Mouse (Mus musculus): Measurements from ENCODE around the gene Stx6.
"Not testable (repeated sequence)": the region's sequence is repeated elsewhere in the genome, so short reads cannot be mapped to it uniquely, and the experiment has no call there.

The Stx6 gene

DNA sequence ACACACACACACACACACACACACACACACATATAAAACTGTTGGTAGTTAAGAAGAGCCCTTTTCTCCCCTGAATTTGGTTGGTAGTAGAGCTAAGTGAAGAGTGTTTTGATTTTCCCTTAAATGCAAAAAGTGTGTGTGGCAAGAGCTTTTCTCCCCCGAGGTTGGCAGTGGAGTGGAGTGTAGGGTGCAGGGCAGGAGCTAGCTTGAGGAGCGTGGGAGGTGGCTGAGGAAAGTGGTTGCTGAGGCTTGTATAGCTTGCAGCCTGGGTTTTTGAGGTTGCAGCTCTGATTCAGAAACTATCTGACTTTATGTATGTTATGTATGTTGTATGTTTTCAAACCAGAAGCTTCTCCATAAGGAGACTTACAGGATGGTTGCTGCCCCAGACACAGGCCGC, 8.9 kb downstream of the Stx6 start:
- DNase-seq (ENCODE audit: low spot score), result no peak

DNA sequence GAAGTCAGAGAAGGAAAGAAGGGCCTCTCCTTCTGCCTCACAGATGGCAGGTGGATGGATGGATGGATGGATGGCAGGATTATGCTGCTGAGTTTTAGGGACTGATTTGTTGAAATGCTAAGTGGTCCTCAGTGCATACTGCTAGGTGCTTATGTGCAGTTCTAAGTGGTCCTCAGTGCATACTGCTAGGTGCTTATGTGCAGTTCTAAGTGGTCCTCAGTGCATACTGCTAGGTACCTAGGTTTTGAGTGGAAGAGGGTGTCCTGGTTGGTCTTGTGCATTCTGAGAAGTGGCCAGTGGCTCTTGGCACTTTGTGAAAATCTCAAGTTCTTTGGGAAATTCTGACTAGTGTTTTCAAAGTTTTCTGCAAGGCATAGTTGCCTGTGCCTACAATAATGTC, 11.4 kb downstream of the Stx6 start:
- no peak for DNase-seq (ENCODE audit: low spot score)

DNA sequence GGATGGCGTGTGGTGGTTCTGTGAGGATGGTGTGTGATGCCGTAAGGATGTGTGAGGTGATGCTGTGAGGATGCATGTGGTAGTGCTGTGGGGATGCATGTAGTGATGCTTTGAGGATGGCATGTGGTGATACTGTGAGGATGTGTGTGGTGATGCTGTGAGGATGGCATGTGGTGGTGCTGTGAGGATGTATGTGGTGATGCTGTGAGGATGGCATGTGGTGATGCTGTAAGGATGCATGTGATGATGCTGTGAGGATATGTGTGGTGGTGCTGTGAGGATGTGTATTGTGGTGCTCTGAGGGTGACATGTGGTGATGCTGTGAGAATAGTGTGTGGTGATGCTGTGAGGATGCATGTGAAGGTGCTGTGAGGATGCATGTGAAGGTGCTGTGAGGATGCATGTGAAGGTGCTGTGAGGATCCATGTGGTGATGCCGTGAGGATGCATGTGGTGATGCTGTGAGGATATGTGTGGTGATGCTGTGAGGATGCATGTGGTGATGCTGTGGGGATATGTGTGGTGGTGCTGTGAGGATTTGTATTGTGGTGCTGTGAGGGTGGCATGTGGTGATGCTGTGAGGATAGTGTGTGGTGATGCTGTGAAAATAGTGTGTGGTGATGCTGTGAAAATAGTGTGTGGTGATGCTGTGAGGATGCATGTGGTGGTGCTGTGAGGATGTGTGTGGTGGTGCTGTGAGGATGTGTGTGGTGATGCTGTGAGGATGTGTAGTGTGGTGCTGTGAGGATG, 14.6 kb downstream of the Stx6 start:
- DNase-seq (ENCODE audit: low spot score), result no peak

DNA sequence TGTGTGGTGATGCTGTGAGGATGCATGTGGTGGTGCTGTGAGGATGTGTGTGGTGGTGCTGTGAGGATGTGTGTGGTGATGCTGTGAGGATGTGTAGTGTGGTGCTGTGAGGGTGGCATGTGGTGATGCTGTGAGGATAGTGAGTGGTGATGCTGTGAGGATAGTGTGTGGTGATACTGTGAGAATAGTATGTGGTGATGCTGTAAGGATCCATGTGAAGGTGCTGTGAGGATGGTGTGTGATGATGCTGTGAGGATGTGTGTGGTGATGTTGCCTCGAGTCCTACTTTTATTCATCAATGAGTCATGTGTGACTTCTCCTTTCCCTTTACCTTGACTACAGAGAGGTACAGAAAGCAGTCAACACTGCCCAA, 15.1 kb downstream of the Stx6 start:
- DNase-seq (ENCODE audit: low spot score), result not testable (repeated sequence)

DNA sequence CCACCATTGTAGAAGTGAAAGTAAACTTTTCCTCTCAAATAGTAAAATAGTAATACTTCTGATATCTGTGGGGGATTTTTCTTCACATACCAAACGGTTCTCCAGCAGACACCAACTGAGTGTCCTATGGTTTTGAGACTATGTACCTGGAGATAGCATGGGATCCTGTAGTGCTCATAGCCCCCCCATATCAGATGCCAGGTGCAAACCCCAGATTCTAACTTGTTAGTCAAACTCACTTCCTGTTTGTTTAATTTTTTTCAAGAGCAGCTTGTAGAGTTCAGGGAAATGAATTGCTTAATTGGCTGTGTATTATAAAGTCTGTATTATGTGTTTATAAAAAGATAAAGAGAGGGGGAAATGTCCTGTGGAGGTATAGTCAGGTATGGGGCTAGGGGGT, 15.9 kb downstream of the Stx6 start:
- DNase-seq (ENCODE audit: low spot score), result no peak

DNA sequence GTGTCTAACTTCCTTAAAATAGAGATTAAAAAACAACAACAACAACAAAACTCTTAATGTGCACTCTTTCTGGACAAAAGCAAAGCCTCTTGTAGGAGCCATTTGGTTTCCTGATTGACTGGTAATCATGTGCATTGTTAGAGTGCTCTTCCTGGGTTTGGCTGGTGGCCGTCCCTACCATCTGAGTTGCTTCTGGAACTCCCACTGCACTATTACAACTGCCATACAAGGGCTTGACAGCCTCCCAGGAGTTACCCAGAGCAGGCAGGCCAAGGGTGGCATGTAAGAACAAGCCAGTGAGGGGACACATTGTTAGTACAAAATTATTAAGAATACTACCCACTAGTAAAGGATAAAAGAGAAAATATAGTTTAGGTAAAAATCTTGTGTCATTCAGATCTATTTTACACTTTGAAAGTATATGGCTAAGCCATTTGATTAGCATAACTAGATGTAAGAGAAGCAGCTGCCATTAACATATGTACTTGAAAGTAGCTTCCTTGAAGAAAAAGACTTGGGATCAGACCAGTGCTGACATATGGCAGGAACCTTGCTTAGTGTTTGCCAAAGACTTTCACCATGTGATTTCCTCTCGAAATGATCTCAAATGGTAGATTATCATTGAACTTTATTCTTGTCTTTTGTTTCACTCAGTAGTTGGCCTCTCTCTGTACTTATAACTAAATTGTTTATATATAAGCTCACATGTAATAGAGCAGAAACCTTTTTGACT, 19.8 kb downstream of the Stx6 start:
- no peak for DNase-seq (ENCODE audit: low spot score)

DNA sequence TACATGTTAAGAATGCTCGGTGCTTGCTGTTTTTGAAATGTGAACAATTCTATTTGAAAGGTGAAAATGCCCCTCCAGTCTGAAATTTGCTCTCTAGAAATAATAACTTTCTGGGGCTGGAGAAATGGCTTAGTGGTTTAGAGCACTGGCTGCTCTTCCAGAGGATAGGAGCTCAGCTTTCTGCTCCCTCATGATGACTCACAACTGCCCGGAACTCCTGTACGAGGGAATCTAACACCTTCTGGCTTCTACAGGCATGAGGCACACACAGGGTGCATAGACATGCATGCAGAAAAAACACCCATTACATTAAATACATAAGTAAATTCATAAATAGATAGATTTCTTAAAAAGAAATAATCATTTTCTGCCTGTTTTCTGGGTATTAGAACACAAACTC, 25.7 kb downstream of the Stx6 start:
- no peak for DNase-seq (ENCODE audit: low spot score)

DNA sequence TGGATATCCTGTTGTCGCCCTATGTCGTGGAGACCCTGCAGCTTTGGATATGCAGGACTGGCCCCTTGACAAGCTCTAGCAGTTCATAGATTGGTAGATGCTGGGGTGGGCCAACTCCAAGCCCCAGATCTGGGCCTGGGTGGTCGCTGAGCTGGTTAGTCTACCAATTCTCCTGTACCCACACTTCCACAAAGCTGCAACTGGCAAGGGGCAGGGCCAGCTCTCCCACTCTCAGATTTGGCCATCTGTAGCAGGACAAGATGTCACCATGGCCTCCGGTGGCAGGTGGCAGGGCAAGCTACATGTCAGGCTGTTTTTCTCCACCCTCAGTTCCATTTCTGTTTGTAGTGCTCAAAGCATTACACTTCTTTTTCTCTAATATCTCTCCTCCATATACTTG, 30.1 kb downstream of the Stx6 start:
- no peak for DNase-seq (ENCODE audit: low spot score)

DNA sequence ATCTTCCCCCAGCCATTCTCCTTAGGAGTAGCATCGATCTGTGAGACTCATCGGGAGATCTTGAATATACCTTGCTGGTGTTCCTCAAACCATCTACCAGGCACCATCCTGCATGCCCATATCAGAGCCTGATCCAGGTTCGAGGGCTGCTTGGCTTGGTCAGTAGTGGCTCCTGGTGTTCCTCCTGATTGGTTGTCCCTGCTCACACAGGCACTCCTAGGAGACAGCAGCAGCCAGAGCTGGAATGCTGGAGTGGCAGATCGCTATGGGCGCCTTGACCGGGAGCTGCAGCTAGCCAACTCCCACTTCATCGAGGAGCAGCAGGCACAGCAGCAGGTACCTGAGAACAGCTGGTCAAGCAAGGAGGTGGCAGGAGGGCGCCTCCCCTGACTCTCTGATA, 32.7 kb downstream of the Stx6 start:
- DNase-seq (ENCODE audit: low spot score), result no peak

DNA sequence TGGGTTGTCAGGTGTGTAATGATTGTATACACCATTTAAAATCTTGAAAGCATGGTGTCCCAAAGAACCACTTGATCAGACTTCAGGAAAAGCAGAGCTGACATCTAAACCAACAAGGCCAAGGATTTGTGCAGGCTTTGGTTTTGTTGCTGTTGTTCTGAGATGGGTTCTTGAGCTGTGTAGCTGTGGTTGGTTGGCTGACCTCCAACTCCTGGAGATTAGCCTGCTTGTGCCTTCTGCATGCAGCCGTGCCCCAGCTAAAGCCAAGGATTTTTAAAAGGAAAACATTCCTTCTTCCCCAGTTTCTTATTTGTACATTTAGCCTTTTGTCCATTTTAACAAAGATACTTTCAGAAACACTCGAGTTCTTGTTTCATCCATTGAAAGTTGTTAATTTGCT, 33.2 kb downstream of the Stx6 start:
- no peak for DNase-seq (ENCODE audit: low spot score)

DNA sequence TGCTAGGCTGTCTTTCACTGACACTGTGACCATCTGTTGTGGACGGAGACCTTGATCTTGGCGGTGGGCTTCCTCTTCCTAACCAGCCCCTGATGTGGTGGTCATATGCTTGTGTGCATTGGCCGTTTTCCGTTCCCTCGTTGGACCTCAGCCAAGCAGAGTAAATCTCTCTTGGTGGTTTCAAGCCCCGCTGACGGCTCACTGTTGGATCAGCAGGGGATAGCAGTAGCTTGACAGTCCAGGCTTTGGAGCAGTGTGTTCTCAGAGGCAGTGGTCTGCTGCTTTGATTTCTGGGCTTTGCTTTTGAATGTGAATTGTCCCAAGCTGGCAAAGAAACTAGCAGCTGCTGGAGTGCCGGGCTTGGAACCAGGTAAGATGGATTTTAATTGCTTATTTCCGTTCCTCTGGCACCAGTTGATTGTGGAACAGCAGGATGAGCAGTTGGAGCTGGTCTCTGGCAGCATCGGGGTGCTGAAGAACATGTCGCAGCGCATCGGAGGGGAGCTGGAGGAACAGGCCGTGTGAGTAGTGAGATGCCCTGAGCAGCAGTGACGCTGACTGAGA, 34.4 kb downstream of the Stx6 start:
- no peak for DNase-seq (ENCODE audit: low spot score)

DNA sequence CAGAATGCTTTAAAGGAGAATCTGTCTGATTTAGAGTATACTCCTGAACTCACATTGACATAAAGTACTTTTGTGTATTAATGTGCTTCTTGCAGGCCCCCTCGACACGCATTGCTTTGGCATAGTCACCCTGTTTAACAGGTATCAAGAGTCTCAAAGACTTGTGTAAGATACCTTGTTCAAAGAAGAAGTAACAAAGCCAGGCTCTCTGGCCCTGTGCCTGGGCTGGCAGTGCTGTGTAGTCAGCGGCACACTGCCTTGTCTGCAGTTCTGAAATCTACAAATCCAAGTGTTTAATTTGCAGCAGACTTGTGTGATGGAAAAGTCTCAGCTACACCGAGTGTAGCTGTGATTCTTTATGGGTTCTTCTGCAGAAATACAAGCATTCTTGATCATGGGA, 38.2 kb downstream of the Stx6 start:
- no peak for DNase-seq (ENCODE audit: low spot score)

DNA sequence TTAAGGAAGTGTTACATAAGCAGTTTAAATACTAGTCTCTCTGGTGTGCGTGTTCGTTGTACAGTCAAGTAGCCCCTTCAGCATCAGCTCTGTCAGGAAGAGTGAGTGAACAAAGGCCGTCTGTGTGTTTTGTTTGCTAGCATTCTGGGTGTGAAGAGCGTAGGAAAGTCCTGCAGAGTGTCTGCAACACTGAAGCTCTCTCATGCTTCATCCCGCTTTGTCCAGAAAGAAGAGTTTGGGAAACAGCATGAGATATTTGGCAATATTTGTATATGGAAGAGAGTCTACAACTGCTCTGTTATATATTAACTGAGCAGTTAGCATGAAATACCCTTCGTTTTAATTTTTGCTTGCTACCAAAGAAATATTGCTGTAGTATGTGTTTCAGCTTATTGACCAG, 41.0 kb downstream of the Stx6 start:
- no peak for DNase-seq (ENCODE audit: low spot score)

DNA sequence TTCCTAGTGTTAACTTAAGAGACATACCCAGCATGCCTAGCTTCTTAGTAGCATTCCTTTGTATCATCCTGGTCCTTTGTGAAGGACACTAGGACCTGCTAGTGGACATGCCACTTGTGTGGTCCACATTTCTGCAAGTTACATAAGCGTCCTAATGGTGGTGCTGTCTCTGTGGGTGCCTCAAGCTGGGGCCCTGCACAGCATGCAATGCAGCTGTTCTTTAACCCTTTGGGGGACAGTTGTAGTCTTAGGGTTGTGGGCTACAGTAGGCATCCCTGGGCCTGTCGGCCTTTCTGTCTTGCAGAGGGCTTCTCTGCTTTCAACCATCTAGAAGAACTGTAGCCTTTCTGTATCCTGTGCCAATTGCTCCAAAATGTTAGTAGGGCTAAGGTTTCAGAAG, 42.5 kb downstream of the Stx6 start:
- DNase-seq (ENCODE audit: low spot score), result no peak

DNA sequence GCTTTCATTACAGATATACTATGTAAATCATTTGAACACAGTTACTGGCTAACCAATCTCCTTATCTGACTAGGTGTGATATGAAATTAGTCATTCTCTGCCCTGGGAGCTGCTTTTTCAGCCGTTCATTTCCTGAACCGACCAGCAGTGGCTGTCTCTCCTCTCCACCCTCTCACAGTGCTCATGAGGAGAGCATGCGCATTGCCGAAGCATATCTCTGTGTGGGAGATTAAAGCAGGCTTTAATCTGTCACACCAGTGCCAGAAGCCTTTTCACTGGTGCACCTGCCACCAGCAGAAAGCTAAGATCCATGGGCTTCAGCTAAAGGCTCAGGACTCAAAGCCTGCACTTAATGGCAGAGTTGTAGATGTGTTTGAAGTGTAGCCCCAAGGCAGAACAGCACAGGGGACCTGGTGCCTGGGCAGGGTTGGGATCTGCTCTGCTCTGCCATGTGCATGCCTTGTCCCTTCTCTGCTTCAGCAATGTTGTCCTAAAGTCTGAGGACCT, 42.9 kb downstream of the Stx6 start:
- DNase-seq (ENCODE audit: low spot score), result no peak

DNA sequence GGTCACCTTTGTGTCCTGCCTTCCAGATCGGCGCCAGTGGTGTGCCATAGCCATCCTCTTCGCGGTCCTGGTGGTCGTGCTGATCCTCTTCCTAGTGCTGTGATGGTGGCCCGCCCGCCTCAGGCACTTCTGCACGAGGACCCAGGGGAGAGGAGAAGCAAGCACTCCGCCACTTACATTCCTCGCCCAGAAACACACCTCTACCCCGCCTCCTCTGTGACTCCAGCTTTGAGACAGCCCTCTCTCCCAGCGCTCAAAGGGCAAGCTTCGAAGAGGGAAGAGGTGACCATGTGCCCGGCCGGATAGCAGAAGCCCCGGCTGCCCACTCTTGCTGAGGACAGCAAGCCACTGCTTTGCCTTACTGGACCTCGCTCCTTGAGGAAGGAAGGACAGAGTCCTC, 43.4 kb downstream of the Stx6 start:
- DNase-seq (ENCODE audit: low spot score), result no peak

DNA sequence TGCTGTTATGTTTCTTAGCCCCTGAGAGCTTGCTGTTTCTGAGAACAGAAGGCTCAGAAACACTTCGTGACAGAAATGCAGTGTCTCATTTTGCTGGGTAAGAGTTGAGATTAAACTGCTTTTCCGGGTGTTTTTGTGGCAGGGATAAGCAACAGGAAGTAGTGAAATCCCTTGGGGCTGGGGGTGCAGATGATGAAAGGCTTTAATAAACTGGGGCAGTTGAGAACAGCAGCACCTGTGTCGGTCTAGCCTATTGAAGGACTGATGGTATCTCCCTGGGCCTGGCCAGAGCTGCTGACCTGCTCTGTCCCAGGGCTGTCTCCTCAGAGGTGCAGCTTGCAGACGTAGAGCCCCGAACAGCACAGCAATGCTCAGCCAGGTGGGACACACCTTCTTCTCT, 44.0 kb downstream of the Stx6 start:
- DNase-seq (ENCODE audit: low spot score), result no peak

DNA sequence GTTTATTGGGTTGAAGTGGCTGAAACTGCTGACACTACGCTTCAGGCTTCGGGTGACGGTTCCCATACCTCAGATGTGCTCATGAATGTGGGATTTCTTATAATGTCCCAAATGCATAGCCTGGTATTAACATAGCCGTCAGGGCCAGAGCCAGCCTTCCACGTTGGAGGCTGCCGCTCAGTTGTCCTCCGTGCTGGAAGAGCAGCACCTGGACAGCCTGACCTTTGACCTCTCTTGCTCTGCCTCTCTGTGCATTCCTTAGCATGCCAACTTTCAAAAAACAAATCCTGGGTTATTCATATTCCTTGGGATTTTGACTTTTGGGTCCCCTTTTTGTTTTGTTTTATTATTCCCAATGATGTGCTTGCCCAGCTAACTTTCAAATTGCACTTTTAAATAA, 44.6 kb downstream of the Stx6 start:
- DNase-seq (ENCODE audit: low spot score), result no peak

DNA sequence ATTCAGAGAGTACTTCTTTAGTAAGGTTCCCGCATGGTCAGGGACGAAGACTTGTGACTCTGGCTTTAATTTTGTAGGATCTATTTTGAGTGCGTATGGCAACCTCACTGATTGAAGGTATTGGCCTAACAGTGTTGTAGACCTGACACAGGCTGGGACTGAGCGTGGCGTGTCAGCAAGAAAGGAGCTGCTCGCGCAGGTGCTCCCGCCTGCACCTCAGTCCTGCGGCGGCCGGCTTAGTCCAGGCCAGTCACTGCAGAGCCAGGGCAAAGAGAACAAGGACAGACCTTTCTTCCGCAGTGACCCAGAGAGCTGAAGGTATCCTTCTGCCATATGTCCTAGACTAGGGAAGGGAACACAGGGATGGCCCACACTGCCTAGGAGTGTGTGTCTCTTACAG, 45.4 kb downstream of the Stx6 start:
- no peak for DNase-seq (ENCODE audit: low spot score)

DNA sequence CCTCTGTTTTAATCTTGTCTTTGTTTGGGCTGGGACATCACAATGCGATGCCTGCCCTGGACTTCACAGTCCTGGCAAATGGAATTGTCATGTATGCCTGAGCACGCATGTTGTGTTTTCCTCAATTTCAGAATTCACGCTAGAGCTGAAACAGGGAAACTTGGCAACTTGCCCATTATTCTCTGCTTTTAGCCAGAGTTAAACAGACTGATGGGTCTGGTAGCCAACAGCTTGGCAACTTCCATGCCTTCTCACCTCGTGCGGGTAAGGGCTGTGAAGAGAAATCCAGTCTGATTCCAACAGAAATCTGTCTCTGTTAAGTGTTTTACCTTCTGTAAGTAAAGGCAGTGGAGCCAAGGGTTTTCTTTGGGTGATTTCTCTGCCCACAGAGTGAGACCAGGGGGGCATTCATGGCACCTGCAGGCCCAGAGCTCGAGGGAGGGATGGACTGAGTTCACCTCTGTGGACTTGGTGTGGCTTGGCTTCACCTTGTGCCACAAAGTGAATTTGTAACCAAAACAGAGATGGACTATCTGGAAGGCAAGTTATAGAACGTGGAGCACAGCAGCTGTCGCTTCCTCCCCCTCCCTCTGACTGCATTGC, 46.1 kb downstream of the Stx6 start:
- no peak for DNase-seq (ENCODE audit: low spot score)

DNA sequence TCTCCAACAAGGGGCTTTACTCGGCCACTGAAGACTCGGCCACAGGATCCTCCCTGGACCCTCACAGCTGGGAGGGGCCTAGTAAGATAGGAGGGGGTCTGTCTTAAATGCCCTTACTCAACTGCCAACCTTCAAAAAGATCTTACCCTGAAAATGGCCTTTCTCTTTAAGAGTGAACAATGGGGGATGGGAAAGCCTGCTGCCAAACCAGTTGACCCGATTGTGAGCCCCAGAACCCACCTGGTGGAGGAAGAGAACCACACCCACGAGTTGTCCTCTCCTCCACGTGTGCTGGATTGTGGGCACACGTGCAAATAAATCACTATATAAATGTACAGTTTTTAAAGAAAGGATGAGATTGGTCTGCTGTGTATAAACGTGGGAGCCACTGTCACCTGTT, 46.8 kb downstream of the Stx6 start:
- no peak for DNase-seq (ENCODE audit: low spot score)

DNA sequence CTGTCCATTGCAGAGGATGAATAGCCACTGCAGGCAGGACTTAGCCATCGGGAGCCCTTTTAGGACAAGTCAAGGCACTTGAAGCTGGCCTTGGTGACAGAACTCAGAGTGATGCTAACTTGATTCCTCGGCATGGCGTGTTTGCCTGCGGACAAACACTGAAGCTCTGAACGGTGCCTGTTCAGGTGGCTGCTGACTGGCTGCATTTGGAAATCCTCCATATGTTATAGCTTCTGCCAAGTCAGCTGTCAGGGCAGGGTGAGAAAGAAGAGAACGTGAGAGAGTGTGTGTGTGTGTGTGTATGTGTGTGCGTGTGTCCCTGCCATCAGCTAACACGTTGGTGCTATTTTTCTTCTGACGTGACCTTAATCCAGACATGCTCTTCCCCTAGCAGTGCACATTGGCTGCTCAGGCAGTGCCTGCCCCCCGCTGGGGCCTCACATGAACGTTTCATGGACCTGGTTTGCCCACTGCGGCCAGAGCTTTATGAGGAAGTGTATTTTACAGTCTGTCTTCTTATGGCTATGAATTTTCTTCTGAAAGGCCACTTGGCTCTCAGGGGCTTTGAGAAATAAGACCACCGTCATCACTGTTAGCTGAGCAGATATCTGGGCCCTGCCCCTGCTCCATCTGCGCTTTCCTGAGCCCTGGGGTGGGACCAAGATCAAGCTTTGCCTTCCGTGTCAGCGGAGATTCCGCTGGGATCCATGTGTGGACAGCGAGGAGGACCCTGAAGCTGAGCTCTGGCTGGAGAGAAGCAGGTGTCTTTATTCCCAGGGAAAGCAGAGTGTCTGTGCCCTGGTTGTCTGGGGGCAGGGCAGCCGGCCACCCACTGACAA, 47.5 kb downstream of the Stx6 start:
- no peak for DNase-seq (ENCODE audit: low spot score)
